Mouse (Mus musculus) kidney, adult 2 months (tissue): Measurements from ENCODE around the gene Fbxo3. TPM values are rescaled to one million over a fixed set of nuclear protein-coding genes. Genes with fewer than 3 reads are reported as not detected.
"Not testable (repeated sequence)": the region's sequence is repeated elsewhere in the genome, so short reads cannot be mapped to it uniquely, and the experiment has no call there.

ENCODE experiments used
- DNase-seq: peaks from one replicate; pipeline ENCODE4 v3.0.0; 2021
- H3K27ac ChIP-seq: fragments of 200-500 bp; 2 replicates; pipeline ENCODE4 v1.5.1; 2012; ENCODE audit warnings: low read depth, low read length, control low read depth, inconsistent platforms; ENCODE audit not compliant: insufficient read depth
- H3K27me3 ChIP-seq: fragments of 200-500 bp; replicated peaks from 2 replicates; pipeline ENCODE4 v1.6.1; 2012; ENCODE audit warnings: mild to moderate bottlenecking, moderate library complexity, low read length, inconsistent platforms; ENCODE audit not compliant: control insufficient read depth, insufficient read depth
- H3K36me3 ChIP-seq: fragments of 200-500 bp; 2 replicates; pipeline ENCODE4 v1.6.1; 2012; ENCODE audit warnings: mild to moderate bottlenecking, moderate library complexity, low read length, inconsistent platforms; ENCODE audit not compliant: control insufficient read depth, insufficient read depth
- H3K4me1 ChIP-seq: fragments of 200-500 bp; 2 replicates; pipeline ENCODE4 v1.6.1; 2011; ENCODE audit warnings: low read length; ENCODE audit not compliant: control insufficient read depth, insufficient read depth
- H3K4me3 ChIP-seq: fragments of 200-500 bp; 2 replicates; pipeline ENCODE4 v1.5.1; 2011; ENCODE audit warnings: mild to moderate bottlenecking, low read depth, low read length, control low read depth; ENCODE audit not compliant: insufficient read depth
- CTCF ChIP-seq: fragments of 200-500 bp; conservative IDR thresholded peaks from 2 replicates; pipeline ENCODE4 v1.5.1; 2011; ENCODE audit warnings: low read depth, mild to moderate bottlenecking, control low read depth, low read length, moderate library complexity, mixed read lengths; ENCODE audit not compliant: insufficient read depth, insufficient read length
- POLR2A ChIP-seq: fragments of 200-500 bp; IDR thresholded peaks from one replicate; pipeline ENCODE4 v1.6.1; 2011; ENCODE audit warnings: low read depth, low read length, control low read depth
- WGBS: fragments of 180-500 bp; shearing (Covaris S2); methylation state at CpG from one replicate; pipeline ENCODE4 v1.1.7; 2018; 5-methylcytosine and 5-hydroxymethylcytosine counted together
- polyA plus RNA-seq: library from polyadenylated mRNA; depleted of rRNA; stranded (reverse); fragments of >200 nt; gene quantifications from 2 replicates; pipeline ENCODE4 v1.2.3, GENCODE M21; 2012; rRNA removed

Fbxo3 gene
- 22.3 and 25.0 TPM in 2 replicates for polyA plus RNA-seq

- Histone ChIP-seq H3K27ac (peak within 1 kb of the TSS; percentile 85), H3K4me1 (peaks cover 13% of the 10 kb centered on the region), H3K36me3 (peaks cover 2% of the 10 kb centered on the region; the same call in 1 of the 2 replicates), H3K27me3 (no peaks in the 10 kb centered on the region), H3K4me3 (peak within 1 kb of the TSS; percentile 74)
- WGBS, result under 1% methylated on average over 43 of the region's 44 CpGs
- DNase-seq, result peak; percentile 95
- TF ChIP-seq POLR2A (peak; percentile 62), CTCF (0 out of 2 replicates have a peak, but pooled peaks have one; percentile 20)
Observed at GRCm38 (mm10) chr2:104027458-104028138, at the start of gene Fbxo3. Gene Fbxo3, plus strand, starts transcription at chr2:104027721.

DNA sequence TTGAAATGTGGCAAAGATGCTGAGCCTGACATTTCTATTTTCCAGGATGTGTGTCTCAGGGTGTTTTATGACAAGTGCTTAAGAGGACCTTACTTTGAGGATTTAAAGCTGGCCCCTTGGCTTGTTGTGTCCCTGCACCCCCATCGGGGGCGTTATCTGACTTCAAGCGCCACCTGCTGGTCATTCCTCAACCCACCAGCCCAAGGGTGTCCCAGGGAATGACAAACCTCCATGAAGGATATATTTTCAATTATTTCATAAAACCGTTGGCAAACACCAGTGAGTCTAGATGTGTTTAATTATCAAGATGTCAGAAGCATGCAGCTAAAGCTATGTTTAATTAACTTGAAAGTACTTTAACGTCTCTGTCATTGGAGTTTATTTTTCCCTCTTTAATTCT lies 45.3 kb upstream of the Fbxo3 start:
- Histone ChIP-seq H3K36me3 (no peaks in the 10 kb centered on the region), H3K27ac (no peak overlapping the region), H3K27me3 (no peaks in the 10 kb centered on the region), H3K4me1 (no peaks in the 10 kb centered on the region), H3K4me3 (no peak overlapping the region)
- 8% methylated on average over 5 of the region's 5 CpGs for WGBS
- TF ChIP-seq POLR2A (no peak), CTCF (peak; percentile 84)
- peak; percentile 74 for DNase-seq

GRCm38 (mm10) chr2:103983146-103983545 lies 44.4 kb upstream of the Fbxo3 start:
- Histone ChIP-seq H3K27me3 (no peaks in the 10 kb centered on the region), H3K36me3 (no peaks in the 10 kb centered on the region), H3K4me3 (no peak overlapping the region), H3K4me1 (no peaks in the 10 kb centered on the region), H3K27ac (no peak overlapping the region)
- no peak for TF ChIP-seq CTCF
- no peak for TF ChIP-seq POLR2A
- DNase-seq, result no peak
- 92% methylated on average over 10 of the region's 10 CpGs for WGBS

- DNase-seq, H3K27me3 ChIP-seq, H3K36me3 ChIP-seq, H3K4me3 ChIP-seq, H3K4me1 ChIP-seq, H3K27ac ChIP-seq: not testable (repeated sequence)
- 74% methylated on average over 8 of the region's 8 CpGs for WGBS
Observed at GRCm38 (mm10) chr2:103987595-103987994, 39.9 kb upstream of the Fbxo3 start.

DNA sequence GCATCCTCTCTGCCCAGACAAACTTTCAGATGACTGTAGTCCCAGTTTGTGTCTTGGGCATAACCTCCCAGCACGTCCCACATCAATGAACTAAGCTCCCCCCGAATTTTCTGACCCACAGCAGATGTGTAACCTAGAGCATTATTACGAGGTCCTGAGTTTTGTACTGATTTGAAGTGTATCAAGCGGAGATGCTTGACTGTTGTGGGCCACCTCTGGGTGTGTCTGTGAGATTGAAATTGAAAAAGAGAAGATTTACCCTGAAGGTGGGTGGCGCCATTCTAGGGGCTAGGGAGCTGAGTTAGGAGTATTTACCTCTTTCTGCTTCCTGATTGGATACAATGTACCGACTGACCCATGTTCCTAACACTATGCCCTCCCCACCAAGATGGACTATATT lies 37.8 kb upstream of the Fbxo3 start:
- no peak for DNase-seq
- Histone ChIP-seq H3K4me3 (no peak overlapping the region), H3K36me3 (no peaks in the 10 kb centered on the region), H3K27me3 (no peaks in the 10 kb centered on the region; the same call in 1 of the 2 replicates), H3K4me1 (no peaks in the 10 kb centered on the region), H3K27ac (no peak overlapping the region)
- no peak for TF ChIP-seq POLR2A
- TF ChIP-seq CTCF, result no peak
- WGBS, result 88% methylated on average over 6 of the region's 6 CpGs

DNA sequence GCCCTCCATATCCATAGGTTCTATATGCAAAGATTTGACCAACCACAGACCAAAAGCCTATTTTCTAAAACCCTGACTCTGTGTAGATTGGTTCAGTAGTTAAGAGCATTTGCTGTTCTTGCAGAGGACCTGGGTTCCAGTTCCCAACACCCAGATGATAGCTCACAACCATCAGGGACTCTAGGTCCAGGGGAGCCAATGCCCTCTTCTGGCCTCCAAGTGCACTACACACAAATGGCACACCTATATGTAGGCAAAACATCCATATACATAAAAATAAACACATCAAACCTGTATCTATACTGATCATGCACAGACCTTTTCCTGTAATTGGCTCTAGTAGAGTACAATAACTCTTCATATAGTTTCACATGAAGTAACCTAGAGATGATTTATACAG lies 36.2 kb upstream of the Fbxo3 start:
- no peak overlapping the region for H3K4me3 ChIP-seq
- no peaks in the 10 kb centered on the region for H3K36me3 ChIP-seq
- no peak for DNase-seq
- H3K4me1 ChIP-seq, result no peaks in the 10 kb centered on the region
- TF ChIP-seq CTCF (0 out of 2 replicates have a peak, but pooled peaks have one; percentile 7), POLR2A (no peak)
- no peak overlapping the region for H3K27ac ChIP-seq
- no peaks in the 10 kb centered on the region; the same call in 1 of the 2 replicates for H3K27me3 ChIP-seq

DNA sequence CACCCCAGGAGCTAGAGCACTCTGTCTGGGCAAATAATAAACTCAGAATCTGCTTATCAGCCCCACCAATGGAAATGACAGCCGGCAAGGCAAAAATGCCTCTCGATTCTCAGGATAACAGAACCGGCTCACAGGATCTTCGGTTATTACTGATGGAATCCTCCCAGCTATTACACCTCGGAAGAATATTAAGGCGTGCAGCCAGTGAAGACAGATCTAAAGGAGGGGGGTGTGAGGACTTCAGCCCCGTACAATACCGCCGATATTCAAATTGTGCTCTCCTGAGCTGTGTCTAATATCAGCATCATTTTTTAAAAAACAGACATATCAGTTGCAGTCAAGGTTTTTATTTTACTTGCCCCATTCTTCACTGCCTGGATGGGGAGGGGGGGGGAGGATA lies 35.4 kb upstream of the Fbxo3 start:
- H3K27me3 ChIP-seq, result no peaks in the 10 kb centered on the region; the same call in 1 of the 2 replicates
- TF ChIP-seq CTCF (no peak), POLR2A (no peak)
- no peak for DNase-seq
- 73% methylated on average over 9 of the region's 9 CpGs for WGBS
- H3K4me1 ChIP-seq, result no peaks in the 10 kb centered on the region
- H3K36me3 ChIP-seq, result no peaks in the 10 kb centered on the region
- no peak overlapping the region for H3K4me3 ChIP-seq
- no peak overlapping the region for H3K27ac ChIP-seq
